Mouse (Mus musculus) thymus, adult 2 months (tissue): ENCODE results near the gene Rnf34.

Source experiments
- CTCF ChIP-seq: fragments of 200-500 bp; IDR thresholded peaks from 2 replicates; pipeline ENCODE4 v1.5.1; 2012; ENCODE audit warnings: mild to moderate bottlenecking, control low read depth, low read length, moderate library complexity, borderline replicate concordance; ENCODE audit not compliant: control insufficient read depth, poor library complexity, insufficient read depth; ENCODE audit errors: extremely low read depth
- POLR2A ChIP-seq: fragments of 200-500 bp; IDR thresholded peaks from 2 replicates; pipeline ENCODE4 v1.6.1; 2012; ENCODE audit warnings: mild to moderate bottlenecking, low read length, control low read depth, moderate library complexity; ENCODE audit not compliant: control insufficient read depth, poor library complexity, insufficient read depth; ENCODE audit errors: extremely low read depth

- TF ChIP-seq CTCF (no peak), POLR2A (no peak)
Observed at GRCm38 (mm10) chr5:122898963-122899776, 49.3 kb downstream of the Rnf34 start.
